Mouse (Mus musculus) thymus, adult 2 months (tissue): ENCODE measurements at regions not wholly inside any gene's neighbourhood (a gene's known extent, or its start where the extent isn't known, plus 50 kb on each side); places are given as distances from the start of the nearest gene placed in this dataset.

ENCODE experiments used
- CTCF ChIP-seq: fragments of 200-500 bp; IDR thresholded peaks from 2 replicates; pipeline ENCODE4 v1.5.1; 2012; ENCODE audit warnings: mild to moderate bottlenecking, control low read depth, low read length, moderate library complexity, borderline replicate concordance; ENCODE audit not compliant: control insufficient read depth, poor library complexity, insufficient read depth; ENCODE audit errors: extremely low read depth
- POLR2A ChIP-seq: fragments of 200-500 bp; IDR thresholded peaks from 2 replicates; pipeline ENCODE4 v1.6.1; 2012; ENCODE audit warnings: mild to moderate bottlenecking, low read length, control low read depth, moderate library complexity; ENCODE audit not compliant: control insufficient read depth, poor library complexity, insufficient read depth; ENCODE audit errors: extremely low read depth

- TF ChIP-seq POLR2A (no peak), CTCF (no peak)
These were observed 259.3 kb upstream of the Kdm8 start for GRCm38 (mm10) chr7:125185037-125185679.
